Mouse (Mus musculus) lung, adult 18-20 months (tissue): ENCODE measurements around the gene Gpr152.

Experiments used
- DNase-seq, 2 experiments: peaks; one replicate each; pipeline ENCODE4 v3.0.0; 2022; ENCODE audit warnings: mixed read lengths in 2 of 2

The Gpr152 gene

DNA sequence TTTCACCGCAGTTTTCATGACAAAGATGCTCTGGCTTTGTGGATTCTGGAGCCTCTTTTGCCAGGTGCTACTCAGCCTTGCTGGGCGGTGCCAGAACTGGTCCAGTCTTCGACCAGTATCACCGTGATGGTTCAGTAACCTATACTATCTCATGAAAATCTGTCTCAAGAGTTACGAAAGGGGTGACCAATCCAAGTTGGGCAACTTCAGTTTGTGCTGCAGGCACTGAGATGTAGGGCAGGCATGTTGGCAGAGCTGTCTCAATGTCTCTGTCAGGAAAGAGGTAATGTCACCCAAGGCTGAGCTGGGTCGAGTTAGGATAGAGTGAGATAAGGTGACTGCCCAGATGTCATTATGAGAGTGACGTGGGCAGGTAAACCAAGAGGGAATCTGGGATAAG lies 40.8 kb downstream of the Gpr152 start:
- no peak for DNase-seq

DNA sequence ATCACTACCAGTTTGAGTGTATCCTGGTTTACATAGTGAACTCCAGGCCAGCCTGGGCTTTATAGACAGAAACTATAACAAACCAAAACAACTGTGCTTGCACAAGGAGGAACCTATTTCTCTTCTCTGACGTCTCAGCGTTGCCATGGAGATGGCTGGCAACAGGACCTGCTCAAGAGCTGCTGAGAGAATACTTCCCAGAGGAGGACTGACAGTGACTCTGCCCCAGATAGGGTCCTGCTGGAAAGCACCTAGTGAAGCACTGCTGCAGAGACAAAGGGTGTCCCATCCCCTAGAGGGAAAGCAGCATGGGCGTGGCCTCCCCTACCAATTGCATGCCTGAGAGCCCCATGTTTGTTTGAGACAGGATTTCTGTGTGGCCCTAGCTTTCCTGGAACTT lies 42.3 kb downstream of the Gpr152 start:
- peak; percentile 76 to 78 for DNase-seq

DNA sequence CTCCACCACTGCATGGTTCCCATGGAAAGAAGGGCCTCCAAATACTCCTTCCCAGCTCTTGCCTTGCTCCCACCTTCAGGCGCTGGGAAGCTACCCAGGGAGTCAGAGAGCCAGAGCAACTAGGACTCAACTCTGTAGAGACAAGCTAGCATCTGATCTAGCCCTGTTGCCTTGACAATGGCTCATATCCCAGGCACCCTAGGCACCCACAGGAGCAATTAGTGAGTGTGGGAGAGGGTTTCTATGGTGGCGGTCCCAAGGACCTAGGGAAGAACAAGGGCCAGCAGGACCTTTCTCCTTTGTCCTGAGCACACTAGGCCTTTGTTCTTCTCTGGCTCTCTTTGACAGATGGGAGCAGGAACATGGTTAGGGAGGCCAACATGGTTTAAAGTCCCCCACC lies 44.1 kb downstream of the Gpr152 start:
- no peak for DNase-seq

DNA sequence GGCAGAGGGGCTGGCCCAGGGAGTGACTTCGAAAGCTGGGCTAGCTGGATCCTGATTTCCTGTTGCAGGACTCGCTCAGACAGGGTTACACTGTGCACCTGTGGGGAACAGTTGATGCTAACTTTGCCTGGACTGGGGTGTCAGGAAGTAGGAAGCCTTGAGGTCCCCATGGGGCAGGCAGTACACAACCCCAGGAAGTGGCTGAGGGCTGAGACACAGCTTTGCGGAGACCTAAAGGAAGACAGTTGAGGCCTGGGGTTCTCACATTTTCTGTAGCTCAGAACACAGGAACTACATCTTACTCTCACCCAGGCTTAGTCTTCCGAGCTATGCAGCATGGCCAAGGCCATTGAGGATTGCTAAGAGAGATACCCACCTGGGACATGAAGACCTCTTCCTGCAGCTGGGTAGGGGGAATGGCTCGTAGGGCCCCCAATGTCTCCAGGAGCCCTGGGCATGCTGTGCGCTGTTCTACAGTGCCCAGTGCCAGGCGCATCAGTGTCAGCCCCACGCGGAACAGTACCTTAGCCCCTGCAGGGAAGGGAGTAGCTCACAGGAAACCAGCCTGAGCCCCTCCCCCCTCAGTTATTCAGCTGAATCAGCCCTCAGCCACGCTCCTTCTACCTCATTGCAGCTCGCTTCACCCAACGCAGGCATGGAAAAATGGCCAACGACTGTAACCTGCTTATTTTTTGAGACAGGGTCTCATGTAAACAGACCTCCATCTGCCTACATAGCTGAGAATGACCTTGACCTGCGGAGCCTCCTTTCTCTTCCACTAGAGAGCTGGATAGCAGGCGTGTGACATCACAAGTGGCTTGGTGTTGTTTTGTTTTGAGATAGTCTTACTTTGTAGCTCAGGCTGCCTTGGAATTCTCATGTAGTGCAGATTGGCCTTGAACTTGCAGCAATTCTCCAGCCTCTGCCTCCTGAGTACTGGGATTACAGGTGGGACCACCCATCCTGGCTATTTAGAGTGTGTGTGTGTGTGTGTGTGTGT lies 45.7 kb downstream of the Gpr152 start:
- DNase-seq: no peak

DNA sequence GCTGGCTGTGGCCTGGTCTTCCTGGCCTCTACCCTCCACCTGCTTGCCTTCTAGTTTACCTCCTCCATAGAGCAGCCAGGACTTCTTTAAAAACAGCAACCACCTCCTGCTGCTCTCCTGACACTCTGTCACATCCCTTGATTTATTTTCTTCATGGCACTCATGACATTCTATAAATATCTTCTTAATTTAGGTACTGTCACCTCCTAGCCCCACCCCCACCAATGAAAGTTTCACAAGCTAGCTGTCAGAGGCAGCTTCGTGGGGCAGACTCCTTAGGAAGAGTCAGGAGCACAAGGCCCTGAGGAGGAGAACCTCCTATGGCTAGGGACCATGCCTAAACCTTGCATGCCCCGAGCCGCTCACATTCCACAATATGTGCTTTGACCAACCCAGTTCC lies 47.7 kb downstream of the Gpr152 start:
- no peak for DNase-seq

DNA sequence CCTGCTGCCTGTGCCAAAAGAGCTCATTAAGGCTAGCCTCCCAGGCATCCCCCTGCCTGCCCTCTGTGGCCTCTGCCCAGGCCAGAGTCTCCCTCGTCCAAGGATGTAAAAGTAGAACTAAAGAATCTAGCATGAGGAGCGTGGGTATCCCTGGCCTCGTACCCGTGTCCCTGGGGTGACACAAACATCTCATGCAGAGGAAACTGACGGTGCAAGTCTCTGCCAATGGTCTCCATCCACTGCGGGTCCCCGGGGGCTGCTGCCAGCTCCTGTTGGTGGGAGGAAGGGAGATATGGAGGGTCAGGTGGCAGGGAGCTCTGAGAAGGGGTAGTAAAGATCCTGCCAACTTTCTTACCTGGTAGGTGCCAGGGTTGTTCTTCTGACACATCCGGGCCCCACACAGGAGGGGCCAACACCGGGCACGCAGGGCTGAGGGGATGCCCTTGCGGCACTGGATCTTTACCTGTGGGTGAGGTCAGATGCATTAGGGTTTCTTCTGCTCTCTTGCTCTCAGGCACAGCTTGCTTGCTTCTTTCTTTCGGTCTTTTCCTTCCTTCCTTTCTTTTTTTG lies 49.5 kb downstream of the Gpr152 start:
- no peak for DNase-seq

DNA sequence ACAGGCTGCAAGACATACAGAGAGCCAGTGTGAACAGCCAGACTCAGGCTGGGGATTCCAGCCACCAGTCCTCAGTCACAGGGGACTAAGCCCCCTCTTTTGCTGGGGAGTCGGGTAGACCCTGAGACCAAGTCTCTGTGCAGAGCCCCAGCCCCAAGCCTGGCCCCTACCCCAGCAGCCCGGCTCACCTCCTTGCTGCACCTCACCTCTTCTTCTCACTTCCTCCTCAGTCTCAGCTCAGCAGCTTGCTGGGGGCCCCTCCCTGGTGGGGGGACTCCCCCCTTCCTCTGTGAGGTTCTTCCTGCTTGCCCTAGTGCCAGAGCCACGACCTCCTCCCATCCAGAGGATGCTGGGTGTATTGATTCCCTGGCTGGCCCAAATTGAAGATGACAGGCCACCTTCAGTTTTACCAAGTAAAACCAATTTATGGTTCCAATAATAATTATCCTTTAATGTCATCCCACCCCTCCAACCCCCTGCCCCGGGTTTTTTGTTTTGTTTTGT lies 51.3 kb downstream of the Gpr152 start, which contains the start of gene Tbc1d10c:
Gene Tbc1d10c (minus strand): TSS at position 454 of the 504 bp plus-strand sequence.
- DNase-seq: peak; percentile 66

DNA sequence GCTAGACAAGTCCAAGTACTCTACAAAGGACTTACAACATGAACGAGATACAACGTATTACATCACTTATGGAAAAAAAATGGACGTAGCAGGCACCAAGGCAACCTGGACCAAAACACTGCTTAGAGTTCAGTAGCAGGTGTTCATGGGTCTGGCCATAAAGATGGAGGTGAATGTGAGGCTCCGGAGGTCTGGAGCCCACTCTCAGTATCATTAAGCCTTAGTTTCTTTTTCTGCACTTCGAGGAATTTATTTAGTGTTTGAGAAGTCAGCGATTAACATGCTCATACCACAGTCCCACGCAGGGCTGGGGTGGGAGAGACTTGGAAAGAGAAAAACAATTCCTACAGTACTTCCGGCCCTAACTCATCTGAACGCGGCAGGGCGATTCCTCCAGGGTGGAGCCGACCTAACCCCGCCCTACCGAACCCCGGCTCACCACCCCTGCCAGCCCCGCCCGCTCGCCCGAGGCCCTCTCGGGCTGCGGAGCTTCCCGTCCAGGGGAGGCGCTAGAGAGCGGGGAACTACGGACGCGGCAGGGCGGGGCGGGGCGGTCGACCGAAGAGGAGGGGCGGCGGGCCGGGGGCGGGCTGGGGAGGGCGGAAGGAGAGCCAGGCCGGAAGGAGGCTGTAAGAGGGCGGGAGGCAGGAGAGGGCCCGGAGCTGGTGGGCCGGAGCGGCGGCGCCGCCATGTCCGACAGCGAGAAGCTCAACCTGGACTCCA lies 52.1 kb downstream of the Gpr152 start, which contains the start of gene Ppp1ca:
Gene Ppp1ca (plus strand): TSS at position 538 of the 723 bp plus-strand sequence.
- DNase-seq: peak; percentile 94 to 96

DNA sequence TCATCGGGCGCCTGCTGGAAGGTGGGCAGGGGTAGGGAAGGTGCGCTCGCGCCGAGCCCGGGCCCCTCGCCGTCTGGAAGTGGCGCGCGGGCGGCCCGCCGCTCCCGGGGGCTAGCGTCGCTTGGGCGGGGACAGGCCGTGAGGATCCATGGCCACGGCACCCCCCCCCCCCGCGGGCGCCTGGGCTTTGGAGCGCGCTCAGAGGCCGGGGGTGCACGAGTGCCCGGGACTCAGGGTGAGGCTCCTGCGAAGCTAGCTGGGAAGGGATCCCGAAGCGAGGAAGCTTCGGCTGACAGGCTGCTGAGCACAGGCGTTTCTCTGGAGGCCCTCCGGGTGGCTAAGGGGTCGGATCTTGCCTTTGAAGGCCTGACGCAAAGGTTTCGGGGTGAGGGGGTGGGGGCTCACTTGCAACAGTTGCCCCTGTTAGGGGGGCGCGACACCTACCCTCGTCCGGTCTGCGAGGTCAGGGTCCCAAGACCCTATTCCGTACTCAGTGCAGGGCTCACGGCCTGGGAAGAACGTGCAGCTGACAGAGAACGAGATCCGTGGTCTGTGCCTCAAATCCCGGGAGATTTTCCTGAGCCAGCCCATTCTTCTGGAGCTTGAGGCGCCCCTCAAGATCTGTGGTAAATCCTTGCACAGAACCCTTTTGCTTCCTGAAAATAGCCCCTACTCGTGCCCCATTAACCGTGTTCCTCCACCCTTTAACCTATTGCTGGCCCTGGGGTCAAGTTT lies 52.8 kb downstream of the Gpr152 start:
- no peak for DNase-seq

DNA sequence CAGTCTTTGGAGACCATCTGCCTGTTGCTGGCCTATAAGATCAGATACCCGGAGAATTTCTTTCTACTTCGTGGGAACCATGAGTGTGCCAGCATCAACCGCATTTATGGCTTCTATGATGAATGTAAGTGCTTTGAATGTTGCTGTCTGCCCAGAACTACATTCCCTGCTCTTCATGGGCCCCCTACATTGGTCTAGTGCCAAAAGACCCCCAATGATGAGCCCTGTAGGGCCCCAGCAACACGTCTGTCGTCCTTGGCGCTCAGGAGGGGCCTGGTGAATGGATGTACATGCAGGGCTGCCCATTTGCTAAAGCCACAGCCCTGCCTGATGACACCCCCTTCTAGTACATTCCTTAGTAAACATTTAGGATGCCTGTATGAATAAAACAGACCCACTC lies 53.5 kb downstream of the Gpr152 start:
- DNase-seq: no peak

DNA sequence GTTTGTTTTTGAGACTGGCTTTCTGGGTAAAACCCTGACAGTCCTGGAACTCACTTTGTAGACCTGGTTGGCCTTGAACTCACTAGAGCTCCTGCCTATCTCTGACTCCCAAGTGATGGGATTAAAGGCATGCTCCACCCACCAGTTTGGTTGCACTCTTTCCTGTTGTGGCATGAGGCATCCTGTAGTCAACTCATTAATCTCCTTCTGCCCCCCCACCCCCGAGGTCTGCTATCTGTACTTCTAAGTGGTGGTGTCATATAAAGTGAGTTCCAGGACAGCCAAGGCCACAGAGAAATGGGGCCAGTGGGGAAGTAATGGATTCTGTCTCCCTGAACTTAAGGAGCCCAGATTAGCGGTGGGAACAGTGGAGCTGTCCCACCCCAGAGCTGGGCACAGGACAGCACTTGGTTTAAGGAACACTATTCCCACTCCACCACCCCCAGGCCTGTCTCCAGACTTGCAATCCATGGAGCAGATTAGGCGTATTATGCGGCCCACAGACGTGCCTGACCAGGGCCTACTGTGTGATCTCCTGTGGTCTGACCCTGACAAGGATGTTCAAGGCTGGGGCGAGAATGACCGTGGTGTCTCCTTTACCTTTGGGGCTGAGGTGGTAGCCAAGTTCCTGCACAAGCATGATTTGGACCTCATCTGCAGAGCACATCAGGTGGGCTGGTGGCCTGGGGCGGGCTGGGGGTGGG lies 54.6 kb downstream of the Gpr152 start:
- DNase-seq: no peak

DNA sequence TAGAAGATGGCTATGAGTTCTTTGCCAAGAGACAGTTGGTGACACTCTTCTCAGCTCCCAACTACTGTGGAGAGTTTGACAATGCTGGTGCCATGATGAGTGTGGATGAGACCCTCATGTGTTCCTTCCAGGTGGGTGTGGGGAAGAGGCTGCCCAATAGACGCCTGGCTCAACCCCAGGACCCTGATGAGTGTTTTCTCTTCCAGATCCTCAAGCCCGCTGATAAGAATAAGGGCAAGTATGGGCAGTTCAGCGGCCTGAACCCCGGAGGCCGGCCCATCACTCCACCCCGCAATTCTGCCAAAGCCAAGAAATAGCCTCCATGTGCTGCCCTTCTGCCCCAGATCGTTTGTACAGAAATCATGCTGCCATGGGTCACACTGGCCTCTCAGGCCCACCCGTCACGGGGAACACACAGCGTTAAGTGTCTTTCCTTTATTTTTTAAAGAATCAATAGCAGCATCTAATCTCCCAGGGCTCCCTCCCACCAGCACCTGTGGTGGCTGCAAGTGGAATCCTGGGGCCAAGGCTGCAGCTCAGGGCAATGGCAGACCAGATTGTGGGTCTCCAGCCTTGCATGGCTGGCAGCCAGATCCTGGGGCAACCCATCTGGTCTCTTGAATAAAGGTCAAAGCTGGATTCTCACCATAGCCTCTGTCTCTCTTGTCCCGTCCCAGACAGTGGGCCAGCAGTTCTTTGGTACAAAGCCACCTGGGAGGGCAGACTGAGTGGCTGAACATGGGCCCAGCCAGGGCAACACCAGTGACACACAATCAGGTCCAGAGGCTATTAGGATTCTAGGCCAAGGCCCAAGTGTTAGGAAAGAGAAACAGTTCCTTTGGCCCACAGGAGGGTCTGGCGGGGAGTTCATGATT lies 55.4 kb downstream of the Gpr152 start:
- no peak for DNase-seq
